Mouse (Mus musculus) liver, postnatal 0 days (tissue): ENCODE results near the gene H2afj.

Experiments
- CTCF ChIP-seq: sonication (generic); IDR thresholded peaks from 2 replicates; pipeline ENCODE4 v1.5.1; 2016; ENCODE audit warnings: antibody characterized with exemption, low read depth
- EP300 ChIP-seq: IDR thresholded peaks from 2 replicates; pipeline ENCODE4 v1.6.1; 2016; ENCODE audit warnings: antibody characterized with exemption, low read depth, mild to moderate bottlenecking

DNA sequence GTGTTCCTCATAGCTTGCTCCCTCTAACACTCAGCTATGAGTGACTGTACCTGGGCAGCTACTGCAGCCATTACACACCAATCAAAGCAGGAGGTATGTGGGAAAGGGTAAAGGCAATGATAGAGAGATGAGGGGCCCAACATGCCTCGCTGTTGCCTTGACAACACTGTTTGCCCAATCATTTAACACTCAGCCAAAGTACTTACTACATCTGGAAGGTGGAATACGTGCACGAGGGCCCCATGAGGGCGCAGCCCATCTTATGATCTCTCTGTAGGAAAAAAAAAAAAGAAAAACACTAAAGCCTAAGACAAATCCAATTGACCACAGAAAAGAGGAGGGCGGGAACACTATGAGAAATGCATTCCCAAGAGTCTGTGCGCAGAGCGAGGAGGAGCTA is 38.2 kb upstream of the H2afj start:
- TF ChIP-seq CTCF (no peak), EP300 (no peak)
